Mouse (Mus musculus): ENCODE results near the gene Pycr2. TPM values are rescaled to one million over a fixed set of nuclear protein-coding genes. Genes with fewer than 3 reads are reported as not detected.
"Not testable (repeated sequence)": the region's sequence is repeated elsewhere in the genome, so short reads cannot be mapped to it uniquely, and the experiment has no call there.

Pycr2 gene
- total RNA-seq, 2 experiments from 2014 or later: 42.9 to 44.9 TPM

- Histone ChIP-seq H3K4me3 (no peak overlapping the region), H3K27ac (no peak overlapping the region)
- DNase-seq (ENCODE audit: low spot score in 2 of 2): no peak
- no peak for TF ChIP-seq CTCF (conservative IDR thresholded peaks at IDR 0.05)
These were observed 15.5 kb upstream of the Pycr2 start for GRCm38 (mm10) chr1:180888556-180889042.

DNA sequence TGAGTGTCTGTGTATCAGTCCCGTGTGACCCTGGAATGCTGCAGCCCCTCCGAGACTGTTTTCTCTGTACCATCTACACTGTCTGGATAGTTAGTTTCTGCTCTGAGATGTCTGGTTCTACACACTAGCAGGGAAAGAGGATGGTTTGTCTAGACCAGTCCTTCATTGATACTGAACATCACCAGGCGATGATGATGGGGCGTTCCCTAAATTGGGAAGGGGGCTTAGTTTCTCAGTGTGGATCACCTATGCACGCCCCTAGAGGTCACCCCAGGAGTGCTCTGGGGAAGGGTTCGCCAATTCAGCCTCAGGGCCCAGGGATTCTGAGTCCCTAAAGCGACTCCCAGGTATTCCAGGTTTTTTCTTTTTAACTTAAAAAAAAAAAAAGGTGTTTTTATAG lies 14.9 kb upstream of the Pycr2 start:
- no peak overlapping the region for H3K27ac ChIP-seq
- no peak for DNase-seq (ENCODE audit: low spot score in 2 of 2)
- TF ChIP-seq CTCF (conservative IDR thresholded peaks at IDR 0.05): no peak
- no peak overlapping the region for H3K4me3 ChIP-seq

DNA sequence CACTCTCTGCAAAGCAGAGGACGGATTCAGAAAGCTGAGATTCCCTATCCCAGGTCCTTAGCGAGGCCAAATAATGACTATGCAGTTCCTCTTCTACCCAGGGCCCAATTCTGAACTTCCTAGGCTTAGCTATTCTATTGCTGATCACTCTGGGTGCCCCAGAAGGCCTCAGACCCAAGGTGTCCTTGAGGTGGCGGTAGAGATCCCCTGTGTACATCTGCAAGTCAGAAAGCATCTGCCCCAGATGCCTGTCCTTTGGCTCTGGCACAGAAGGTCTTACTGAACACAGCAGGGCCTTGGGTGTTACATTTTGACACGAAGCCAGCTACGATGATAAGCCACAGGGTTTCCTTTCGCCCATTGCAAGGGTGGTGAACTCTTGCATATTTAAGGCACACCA lies 14.3 kb upstream of the Pycr2 start:
- peak; percentile 50 for TF ChIP-seq CTCF (conservative IDR thresholded peaks at IDR 0.05)
- no peak overlapping the region for H3K4me3 ChIP-seq
- DNase-seq (ENCODE audit: low spot score in 2 of 2): no peak
- no peak overlapping the region for H3K27ac ChIP-seq

DNA sequence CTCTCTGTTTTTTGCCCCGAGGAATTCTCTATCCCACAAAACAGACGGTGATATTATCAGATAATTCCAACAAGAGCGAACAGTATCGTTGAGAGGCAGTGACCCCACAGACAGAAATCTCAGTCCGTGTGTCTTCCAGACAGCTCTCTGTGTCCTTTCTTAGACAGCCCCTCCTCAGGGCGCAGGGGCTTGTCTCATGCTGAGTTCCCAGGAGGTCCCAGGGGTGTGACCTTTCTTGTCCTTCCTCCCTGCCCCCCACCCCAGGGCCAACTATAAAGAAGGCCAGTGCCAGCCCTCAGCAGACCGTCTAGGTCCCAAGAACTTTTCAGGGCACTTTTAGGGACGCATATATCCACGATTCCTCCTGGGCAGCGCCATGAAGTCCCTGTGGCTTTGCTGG lies 11.3 kb upstream of the Pycr2 start, which contains the start of gene Lefty2:
TSS of gene Lefty2 (plus strand) at position 301 of the 400 bp plus-strand sequence.
- Histone ChIP-seq H3K27ac (no peak within 1 kb of the TSS), H3K4me3 (no peak within 1 kb of the TSS)
- TF ChIP-seq CTCF (conservative IDR thresholded peaks at IDR 0.05): no peak
- DNase-seq (ENCODE audit: low spot score in 2 of 2): no peak

- H3K27ac ChIP-seq: not testable (repeated sequence)
These were observed 9.8 kb upstream of the Pycr2 start for GRCm38 (mm10) chr1:180894088-180894987.

GRCm38 (mm10) chr1:180901107-180901506 lies 3.0 kb upstream of the Pycr2 start:
- Histone ChIP-seq H3K4me3 (no peak overlapping the region), H3K27ac (no peak overlapping the region)
- no peak for DNase-seq (ENCODE audit: low spot score in 2 of 2)
- peak; percentile 89 for TF ChIP-seq CTCF (conservative IDR thresholded peaks at IDR 0.05)

More at GRCm38 (mm10) chr1:180894088-180894987, 9.8 kb upstream of the Pycr2 start:
- not testable (repeated sequence) for H3K4me3 ChIP-seq; DNase-seq (ENCODE audit: low spot score in 2 of 2)

DNA sequence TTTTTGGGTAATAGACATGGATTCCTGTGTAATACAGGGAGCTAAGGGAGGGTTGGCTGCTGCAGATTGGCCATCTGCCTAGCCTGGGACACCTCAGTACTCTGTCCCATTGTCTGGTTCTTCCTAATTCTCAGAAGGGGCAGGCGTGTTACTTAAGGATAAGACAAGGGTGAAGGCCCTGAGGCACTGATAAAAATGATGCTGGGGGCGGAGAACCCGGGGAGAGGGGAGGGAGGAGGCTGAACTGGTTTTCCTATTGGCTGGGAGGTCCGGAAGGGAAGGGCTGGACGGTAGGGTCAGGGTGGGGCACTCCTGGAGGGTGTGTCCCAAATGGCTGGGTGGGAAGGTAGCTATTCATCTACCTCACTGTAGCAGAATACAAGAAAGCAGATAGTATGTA lies 1.2 kb upstream of the Pycr2 start:
- no peak overlapping the region for H3K27ac ChIP-seq
- TF ChIP-seq CTCF (conservative IDR thresholded peaks at IDR 0.05): no peak
- H3K4me3 ChIP-seq: no peak overlapping the region
- DNase-seq (ENCODE audit: low spot score in 2 of 2): no peak

GRCm38 (mm10) chr1:180903666-180904038 lies 441 bp upstream of the Pycr2 start:
- TF ChIP-seq CTCF (conservative IDR thresholded peaks at IDR 0.05): peak; percentile 13; the same call in 1 of the 2 replicates
- H3K27ac ChIP-seq: peak overlapping the region; percentile 94
- H3K4me3 ChIP-seq: peak overlapping the region; percentile 76
- no peak for DNase-seq (ENCODE audit: low spot score in 2 of 2)

DNA sequence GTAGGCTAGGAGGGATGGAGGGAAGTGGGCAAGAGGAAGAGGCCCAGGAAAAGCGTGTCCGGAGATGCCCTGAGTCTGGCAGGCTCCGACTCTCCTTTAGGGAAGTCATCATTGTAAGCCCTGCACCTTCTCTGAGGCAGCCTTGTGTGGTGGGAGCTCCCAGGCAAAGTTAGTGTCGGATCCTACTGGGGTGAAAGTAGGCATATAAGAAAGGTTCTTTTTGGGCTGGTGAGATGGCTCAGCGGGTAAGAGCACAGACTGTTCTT lies 655 bp downstream of the Pycr2 start:
- TF ChIP-seq CTCF (conservative IDR thresholded peaks at IDR 0.05): no peak
- peak overlapping the region; percentile 76 for H3K4me3 ChIP-seq
- H3K27ac ChIP-seq: peak overlapping the region; percentile 94
- no peak for DNase-seq (ENCODE audit: low spot score in 2 of 2)

- Histone ChIP-seq H3K4me3 (peak overlapping the region; percentile 76), H3K27ac (peak overlapping the region; percentile 94; the same call in 1 of the 2 replicates)
- TF ChIP-seq CTCF (conservative IDR thresholded peaks at IDR 0.05): no peak
- DNase-seq (ENCODE audit: low spot score in 2 of 2): no peak
These were observed 1.2 kb downstream of the Pycr2 start for GRCm38 (mm10) chr1:180905307-180905706.

DNA sequence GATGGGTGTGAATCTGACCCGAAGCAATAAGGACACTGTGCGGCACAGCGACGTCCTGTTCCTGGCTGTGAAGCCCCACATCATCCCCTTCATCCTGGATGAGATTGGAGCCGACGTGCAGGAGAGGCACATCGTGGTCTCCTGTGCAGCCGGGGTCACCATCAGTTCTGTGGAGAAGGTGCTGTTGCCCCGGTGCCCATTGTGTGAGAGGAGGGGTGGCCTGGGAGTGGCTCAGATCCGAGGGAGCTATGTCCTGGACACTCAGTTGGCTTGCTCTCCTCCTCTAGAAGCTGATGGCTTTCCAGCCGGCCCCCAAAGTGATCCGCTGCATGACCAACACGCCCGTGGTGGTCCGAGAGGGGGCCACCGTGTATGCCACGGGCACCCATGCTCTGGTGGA lies 1.8 kb downstream of the Pycr2 start:
- no peak for DNase-seq (ENCODE audit: low spot score in 2 of 2)
- Histone ChIP-seq H3K4me3 (peak overlapping the region; percentile 76; the same call in 1 of the 2 replicates), H3K27ac (no peak overlapping the region)
- no peak for TF ChIP-seq CTCF (conservative IDR thresholded peaks at IDR 0.05)

DNA sequence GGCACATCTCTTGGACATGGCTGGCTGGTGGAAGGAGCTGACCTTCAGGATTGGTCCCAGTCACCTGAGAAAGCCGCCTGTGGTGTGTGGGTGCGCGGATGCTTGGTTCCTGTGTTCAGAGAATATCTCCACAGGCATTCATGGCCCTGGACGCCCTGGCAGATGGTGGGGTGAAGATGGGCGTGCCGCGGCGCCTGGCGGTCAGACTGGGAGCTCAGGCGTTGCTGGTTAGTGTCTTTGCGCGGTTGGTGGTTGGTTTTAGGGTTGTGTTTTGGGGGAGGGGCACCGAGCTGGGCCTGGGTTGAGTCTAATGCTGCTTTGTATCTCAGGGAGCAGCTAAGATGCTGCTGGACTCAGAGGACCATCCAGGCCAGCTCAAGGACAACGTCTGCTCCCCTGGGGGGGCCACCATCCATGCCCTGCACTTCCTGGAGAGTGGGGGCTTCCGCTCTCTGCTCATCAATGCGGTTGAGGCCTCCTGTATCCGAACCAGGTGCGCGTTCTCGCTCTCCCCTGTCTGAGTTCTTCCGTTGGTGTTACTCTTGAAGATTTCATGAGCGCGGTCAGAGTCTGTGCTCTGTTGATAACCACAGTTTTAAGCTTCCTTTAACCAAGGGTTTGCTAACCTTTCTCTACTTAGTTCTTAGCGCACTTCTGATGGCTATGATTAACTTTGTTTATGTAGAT lies 2.5 kb downstream of the Pycr2 start:
- TF ChIP-seq CTCF (conservative IDR thresholded peaks at IDR 0.05): no peak
- no peak overlapping the region for H3K27ac ChIP-seq
- DNase-seq (ENCODE audit: low spot score in 2 of 2): no peak
- H3K4me3 ChIP-seq: no peak overlapping the region

GRCm38 (mm10) chr1:180911138-180911537 lies 7.0 kb downstream of the Pycr2 start:
- DNase-seq (ENCODE audit: low spot score in 2 of 2): no peak
- TF ChIP-seq CTCF (conservative IDR thresholded peaks at IDR 0.05): peak; percentile 62
- Histone ChIP-seq H3K27ac (no peak overlapping the region), H3K4me3 (no peak overlapping the region)

Measured in layer of hippocampus, adult 2 months (tissue).